Mouse (Mus musculus) forebrain, embryonic 12.5 days (tissue): ENCODE measurements around the gene Pidd1. TPM values are rescaled to one million over a fixed set of nuclear protein-coding genes. Genes with fewer than 3 reads are reported as not detected.
A peak's percentile ranks its signal among the peaks of the same experiment; 100 is the strongest.

ENCODE experiments used
- ATAC-seq: fragments of 200-750 bp; cut with Nextera tagmentation; 2 replicates; pipeline ENCODE4 v1.8.0; 2017; ENCODE audit warnings: moderate TSS enrichment; ENCODE audit not compliant: low FRiP score
- H3K27ac ChIP-seq: fragments of 300-500 bp; sonication (generic); 2 replicates; pipeline ENCODE4 v1.5.1; 2016; ENCODE audit warnings: mild to moderate bottlenecking
- H3K27me3 ChIP-seq: fragments of 300-500 bp; sonication (generic); 2 replicates; pipeline ENCODE4 v1.6.1; 2016; ENCODE audit warnings: mild to moderate bottlenecking
- H3K36me3 ChIP-seq: fragments of 300-500 bp; sonication (generic); replicated peaks from 2 replicates; pipeline ENCODE4 v1.6.1; 2016; ENCODE audit warnings: mild to moderate bottlenecking
- H3K4me1 ChIP-seq: fragments of 300-500 bp; sonication (generic); 2 replicates; pipeline ENCODE4 v1.6.1; 2016
- H3K4me2 ChIP-seq: fragments of 300-500 bp; sonication (generic); 2 replicates; pipeline ENCODE4 v1.6.1; 2016; ENCODE audit warnings: mild to moderate bottlenecking, moderate library complexity
- H3K4me3 ChIP-seq: fragments of 300-500 bp; sonication (generic); replicated peaks from 2 replicates; pipeline ENCODE4 v1.5.1; 2016; ENCODE audit warnings: mild to moderate bottlenecking
- H3K9ac ChIP-seq: fragments of 300-500 bp; sonication (generic); 2 replicates; pipeline ENCODE4 v1.6.1; 2016; ENCODE audit warnings: mild to moderate bottlenecking
- H3K9me3 ChIP-seq: fragments of 300-500 bp; sonication (generic); 2 replicates; pipeline ENCODE4 v1.6.1; 2016
- WGBS: fragments of 180-500 bp; shearing (Covaris S2); methylation state at CpG from one replicate; pipeline ENCODE4 v1.1.7; 2016; 5-methylcytosine and 5-hydroxymethylcytosine counted together
- polyA plus RNA-seq: library from polyadenylated mRNA; unstranded; fragments of >200 nt; fragmentation: Nextera tagmentation; extraction: Ambion mirVana; gene quantifications from 2 replicates; pipeline ENCODE4 v1.2.1, GENCODE M21; 2016

Gene Pidd1
- polyA plus RNA-seq, 1 experiment from 2014 or later: 16.9 TPM

GRCm38 (mm10) chr7:141429840-141430584 lies 13.8 kb downstream of the Pidd1 start:
- H3K27ac ChIP-seq: peak overlapping the region; percentile 54; the same call in 1 of the 2 replicates
- ATAC-seq: no peak
- H3K9ac ChIP-seq: 0 out of 2 replicates have a peak overlapping the region, but pooled peaks have one; percentile 63
- 64% methylated on average over 9 of the region's 9 CpGs for WGBS
- H3K4me3 ChIP-seq: no peak overlapping the region; the same call in 1 of the 2 replicates
- no peaks in the 10 kb centered on the region for H3K9me3 ChIP-seq
- H3K4me1 ChIP-seq: peaks cover 48% of the 10 kb centered on the region
- H3K4me2 ChIP-seq: peak overlapping the region; percentile 80
- H3K36me3 ChIP-seq: peaks cover 45% of the 10 kb centered on the region
- H3K27me3 ChIP-seq: no peaks in the 10 kb centered on the region

- peaks cover 45% of the 10 kb centered on the region for H3K36me3 ChIP-seq
- peak within 1 kb of the TSS; percentile 63 for H3K9ac ChIP-seq
- H3K9me3 ChIP-seq: no peaks in the 10 kb centered on the region
- peaks cover 5% of the 10 kb centered on the region; the same call in 1 of the 2 replicates for H3K27me3 ChIP-seq
- peak within 1 kb of the TSS; percentile 80 for H3K4me2 ChIP-seq
- H3K4me1 ChIP-seq: peaks cover 41% of the 10 kb centered on the region
- ATAC-seq: peak; percentile 88
- H3K27ac ChIP-seq: peak within 1 kb of the TSS; percentile 54; the same call in 1 of the 2 replicates
- 2% methylated on average over 19 of the region's 19 CpGs for WGBS
- H3K4me3 ChIP-seq: peak within 1 kb of the TSS; percentile 48
These were observed 14.5 kb downstream of the Pidd1 start, which contains the start of gene Cend1 for GRCm38 (mm10) chr7:141429310-141429709. Gene Cend1 (minus strand): TSS chr7:141429491.

GRCm38 (mm10) chr7:141428701-141429100 lies 15.1 kb downstream of the Pidd1 start:
- peak overlapping the region; percentile 54; the same call in 1 of the 2 replicates for H3K27ac ChIP-seq
- H3K36me3 ChIP-seq: peaks cover 44% of the 10 kb centered on the region
- 0 out of 2 replicates have a peak, but pooled peaks have one; percentile 7 for ATAC-seq
- no peaks in the 10 kb centered on the region for H3K9me3 ChIP-seq
- H3K4me3 ChIP-seq: peak overlapping the region; percentile 48
- peaks cover 7% of the 10 kb centered on the region; the same call in 1 of the 2 replicates for H3K27me3 ChIP-seq
- 50% methylated on average over 5 of the region's 5 CpGs for WGBS
- H3K4me2 ChIP-seq: peak overlapping the region; percentile 80
- peak overlapping the region; percentile 63 for H3K9ac ChIP-seq
- H3K4me1 ChIP-seq: peaks cover 35% of the 10 kb centered on the region

GRCm38 (mm10) chr7:141426948-141427730 lies 16.7 kb downstream of the Pidd1 start:
- Histone ChIP-seq H3K9ac (no peak overlapping the region), H3K9me3 (no peaks in the 10 kb centered on the region), H3K4me1 (peaks cover 22% of the 10 kb centered on the region), H3K27ac (no peak overlapping the region), H3K36me3 (peaks cover 28% of the 10 kb centered on the region), H3K4me3 (no peak overlapping the region), H3K27me3 (peaks cover 11% of the 10 kb centered on the region; the same call in 1 of the 2 replicates), H3K4me2 (no peak overlapping the region)
- ATAC-seq: no peak
- 85% methylated on average over 12 of the region's 12 CpGs for WGBS

- Histone ChIP-seq H3K27ac (no peak overlapping the region), H3K4me2 (no peak overlapping the region), H3K36me3 (peaks cover 7% of the 10 kb centered on the region; the same call in 1 of the 2 replicates), H3K27me3 (peaks cover 11% of the 10 kb centered on the region; the same call in 1 of the 2 replicates), H3K4me1 (peaks cover 6% of the 10 kb centered on the region), H3K9ac (no peak overlapping the region), H3K9me3 (no peaks in the 10 kb centered on the region), H3K4me3 (no peak overlapping the region)
- WGBS: 70% methylated on average over 4 of the region's 4 CpGs
- ATAC-seq: no peak
These were observed 20.0 kb downstream of the Pidd1 start for GRCm38 (mm10) chr7:141423811-141424210.

GRCm38 (mm10) chr7:141420030-141420702 lies 23.7 kb downstream of the Pidd1 start:
- ATAC-seq: no peak
- no peak overlapping the region for H3K9ac ChIP-seq
- no peak overlapping the region for H3K4me3 ChIP-seq
- peaks cover 11% of the 10 kb centered on the region; the same call in 1 of the 2 replicates for H3K27me3 ChIP-seq
- H3K36me3 ChIP-seq: no peaks in the 10 kb centered on the region
- no peak overlapping the region for H3K4me2 ChIP-seq
- 87% methylated on average over 9 of the region's 9 CpGs for whole genome bisulfite sequencing
- no peak overlapping the region for H3K27ac ChIP-seq
- no peaks in the 10 kb centered on the region for H3K9me3 ChIP-seq
- no peaks in the 10 kb centered on the region for H3K4me1 ChIP-seq

GRCm38 (mm10) chr7:141418970-141419369 lies 24.9 kb downstream of the Pidd1 start:
- H3K36me3 ChIP-seq: no peaks in the 10 kb centered on the region
- 84% methylated on average over 7 of the region's 7 CpGs for WGBS
- H3K9me3 ChIP-seq: no peaks in the 10 kb centered on the region

GRCm38 (mm10) chr7:141417731-141418681 lies 25.8 kb downstream of the Pidd1 start:
- no peak overlapping the region for H3K4me3 ChIP-seq
- no peak overlapping the region for H3K27ac ChIP-seq
- no peak overlapping the region for H3K4me2 ChIP-seq
- H3K4me1 ChIP-seq: peaks cover 9% of the 10 kb centered on the region
- no peaks in the 10 kb centered on the region for H3K36me3 ChIP-seq
- no peak for ATAC-seq
- 0 out of 2 replicates have a peak, but pooled peaks cover under 1% of the 10 kb centered on the region for H3K27me3 ChIP-seq
- H3K9me3 ChIP-seq: no peaks in the 10 kb centered on the region
- H3K9ac ChIP-seq: no peak overlapping the region
- 72% methylated on average over 8 of the region's 8 CpGs for WGBS

More at GRCm38 (mm10) chr7:141418970-141419369, 24.9 kb downstream of the Pidd1 start:
- Histone ChIP-seq H3K4me1 (peaks cover 4% of the 10 kb centered on the region; the same call in 1 of the 2 replicates), H3K27ac (no peak overlapping the region), H3K4me2 (no peak overlapping the region), H3K9ac (no peak overlapping the region), H3K27me3 (0 out of 2 replicates have a peak, but pooled peaks cover 4% of the 10 kb centered on the region), H3K4me3 (no peak overlapping the region)
- no peak for ATAC-seq

GRCm38 (mm10) chr7:141416144-141416841 lies 27.5 kb downstream of the Pidd1 start:
- WGBS: 76% methylated on average over 6 of the region's 6 CpGs
- Histone ChIP-seq H3K27me3 (no peaks in the 10 kb centered on the region), H3K27ac (no peak overlapping the region)

GRCm38 (mm10) chr7:141413809-141414584 lies 29.8 kb downstream of the Pidd1 start, which contains the start of gene Gatd1:
Gene Gatd1 (minus strand): TSS chr7:141414136.
- H3K27me3 ChIP-seq: no peaks in the 10 kb centered on the region
- peak within 1 kb of the TSS; percentile 69 for H3K4me3 ChIP-seq
- H3K27ac ChIP-seq: peak within 1 kb of the TSS; percentile 78
- no peaks in the 10 kb centered on the region for H3K9me3 ChIP-seq
- H3K9ac ChIP-seq: peak within 1 kb of the TSS; percentile 87
- under 1% methylated on average over 48 of the region's 56 CpGs for WGBS
- H3K4me2 ChIP-seq: peak within 1 kb of the TSS; percentile 93
- peaks cover 19% of the 10 kb centered on the region; the same call in 1 of the 2 replicates for H3K36me3 ChIP-seq
- H3K4me1 ChIP-seq: peaks cover 13% of the 10 kb centered on the region
- ATAC-seq: peak; percentile 92

More at GRCm38 (mm10) chr7:141416144-141416841, 27.5 kb downstream of the Pidd1 start:
- ATAC-seq: no peak
- H3K9ac ChIP-seq: no peak overlapping the region
- no peak overlapping the region for H3K4me3 ChIP-seq
- H3K4me1 ChIP-seq: peaks cover 12% of the 10 kb centered on the region
- H3K36me3 ChIP-seq: no peaks in the 10 kb centered on the region
- H3K9me3 ChIP-seq: no peaks in the 10 kb centered on the region
- no peak overlapping the region for H3K4me2 ChIP-seq
